Mouse (Mus musculus) adrenal gland, postnatal 36 days (tissue): ENCODE data around the gene Dhrs7b. TPM values are rescaled to one million over a fixed set of nuclear protein-coding genes. Genes with fewer than 3 reads are reported as not detected.
"Not testable (repeated sequence)": the region's sequence is repeated elsewhere in the genome, so short reads cannot be mapped to it uniquely, and the experiment has no call there.

Experiments used
- DNase-seq, 2 experiments: peaks; one replicate each; pipeline ENCODE4 v3.0.0; 2021; ENCODE audit warnings: mixed read lengths in 1 of 2
- total RNA-seq, 2 experiments: library from RNA; stranded (reverse); gene quantifications; 2 replicates each; pipeline ENCODE4 v1.2.3; 2021

The Dhrs7b gene
- total RNA-seq, 2 experiments from 2014 or later, result 50.0 to 51.1 TPM

DNA sequence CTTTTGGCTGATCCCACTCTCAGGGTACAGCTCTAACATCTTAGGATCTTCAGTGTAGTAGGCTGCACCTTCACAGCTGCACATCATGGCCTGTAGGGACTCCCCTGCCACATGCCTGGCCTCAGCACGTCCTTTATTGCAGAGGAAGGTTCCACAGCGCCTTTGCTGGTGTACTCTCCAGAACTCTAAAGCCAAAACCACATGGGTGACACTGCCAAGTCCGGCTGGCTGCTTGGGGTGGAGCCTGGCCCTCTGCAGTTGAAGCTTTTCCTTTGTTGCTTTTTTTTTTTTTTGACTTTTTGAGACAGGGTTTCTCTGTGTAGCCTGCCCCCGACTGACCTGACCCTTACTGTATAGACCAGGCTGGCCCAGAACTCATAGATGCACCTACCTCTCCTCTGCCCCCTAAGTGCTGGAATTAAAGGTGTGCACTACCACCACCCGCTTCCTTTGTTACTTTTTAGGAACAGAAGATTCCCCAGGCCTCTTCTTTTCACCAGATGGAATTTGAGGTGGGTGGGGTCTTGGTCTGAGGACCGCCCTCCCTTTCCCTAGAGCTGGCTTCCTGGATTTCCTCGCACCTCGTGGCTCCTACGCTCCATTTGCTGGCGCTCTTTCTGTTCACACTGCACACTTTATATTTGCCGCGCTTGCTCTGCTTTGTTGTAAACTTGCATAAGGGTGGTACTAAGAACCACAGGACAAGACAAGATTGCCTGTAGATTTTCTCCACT, 11.2 kb downstream of the Dhrs7b start:
- peak; percentile 53 to 59 for DNase-seq

DNA sequence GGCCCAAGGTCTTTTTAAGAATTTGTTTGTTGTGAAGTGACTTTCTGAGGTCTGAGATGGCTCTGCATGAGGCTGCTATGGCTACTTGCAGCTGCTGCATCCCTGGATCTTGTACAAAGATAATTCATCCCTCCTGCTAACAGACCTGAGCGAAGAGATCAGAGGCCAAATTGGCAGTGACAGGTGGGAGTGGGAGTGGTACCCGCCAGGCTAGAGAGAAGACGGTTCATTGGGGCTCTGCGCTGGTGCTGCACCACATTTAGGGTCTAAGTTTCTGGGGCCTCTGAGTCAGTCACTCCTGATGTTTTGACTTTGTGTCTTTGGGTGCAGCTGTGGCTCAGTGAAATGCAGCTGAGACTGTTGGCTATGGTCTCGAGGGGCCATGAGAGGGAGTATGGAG, 13.0 kb downstream of the Dhrs7b start:
- no peak for DNase-seq

- no peak for DNase-seq
Measured at GRCm38 (mm10) chr11:60845415-60845814, 15.0 kb downstream of the Dhrs7b start.

DNA sequence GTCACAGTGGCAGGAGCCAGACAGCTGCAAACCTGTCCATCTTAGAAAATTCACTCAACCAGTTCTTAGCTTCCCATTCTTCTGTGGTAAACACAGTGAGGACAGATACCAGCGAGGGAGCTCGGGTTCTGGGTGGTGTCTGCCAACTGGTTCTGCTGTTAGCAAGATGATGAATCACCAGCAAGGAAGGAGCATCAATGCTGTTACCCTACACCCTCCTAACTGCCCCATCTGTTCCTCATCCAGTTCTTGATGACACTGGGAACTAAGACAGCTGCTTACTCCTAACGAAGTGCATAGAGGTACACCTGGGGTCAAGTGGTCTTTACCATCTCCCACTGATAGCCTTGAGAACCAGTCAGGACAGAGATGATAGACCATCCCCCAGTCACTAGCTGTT, 26.2 kb downstream of the Dhrs7b start:
- no peak for DNase-seq

DNA sequence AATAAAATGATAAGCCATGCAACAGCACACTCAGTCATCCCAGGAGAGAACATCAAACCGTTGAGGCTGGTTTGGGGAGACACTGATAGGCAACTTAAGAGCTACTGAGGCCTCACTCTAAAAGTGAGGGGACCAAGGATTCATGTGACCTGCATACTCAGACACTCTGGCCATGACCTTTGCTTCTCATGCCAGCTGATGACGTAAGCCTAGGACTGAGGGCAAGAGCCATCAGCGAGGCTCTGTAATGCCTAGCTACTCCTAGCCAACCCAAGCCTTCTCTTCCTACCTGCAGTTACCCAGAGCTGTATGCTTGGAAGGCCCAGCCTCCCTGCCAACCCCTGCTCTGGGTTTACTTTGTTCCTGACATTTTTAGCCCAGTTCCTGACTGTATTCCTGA, 31.6 kb downstream of the Dhrs7b start:
- peak; percentile 64 to 76 for DNase-seq

DNA sequence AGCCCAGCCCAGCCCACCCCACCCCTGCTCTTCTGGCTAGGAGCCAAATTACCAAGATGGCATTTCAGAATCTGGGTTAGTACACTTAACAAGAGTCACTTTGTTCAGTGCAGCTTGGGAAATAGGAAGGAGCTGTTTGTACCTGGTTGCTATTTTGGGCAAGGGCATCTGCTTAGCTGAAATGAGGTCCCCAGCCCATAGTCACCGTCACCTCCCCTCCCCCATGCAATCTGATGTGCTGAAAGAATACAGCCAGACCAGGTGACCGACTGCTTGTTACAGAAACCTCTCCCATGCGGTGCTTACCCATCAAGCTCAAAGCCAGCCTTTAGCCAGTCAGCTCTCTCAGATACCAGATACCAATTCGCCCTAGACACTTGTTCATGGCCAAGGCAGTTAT, 32.8 kb downstream of the Dhrs7b start:
- DNase-seq, result peak in 1 of 2 experiments; percentile 36

GRCm38 (mm10) chr11:60864166-60864565, 33.7 kb downstream of the Dhrs7b start:
- no peak for DNase-seq

DNA sequence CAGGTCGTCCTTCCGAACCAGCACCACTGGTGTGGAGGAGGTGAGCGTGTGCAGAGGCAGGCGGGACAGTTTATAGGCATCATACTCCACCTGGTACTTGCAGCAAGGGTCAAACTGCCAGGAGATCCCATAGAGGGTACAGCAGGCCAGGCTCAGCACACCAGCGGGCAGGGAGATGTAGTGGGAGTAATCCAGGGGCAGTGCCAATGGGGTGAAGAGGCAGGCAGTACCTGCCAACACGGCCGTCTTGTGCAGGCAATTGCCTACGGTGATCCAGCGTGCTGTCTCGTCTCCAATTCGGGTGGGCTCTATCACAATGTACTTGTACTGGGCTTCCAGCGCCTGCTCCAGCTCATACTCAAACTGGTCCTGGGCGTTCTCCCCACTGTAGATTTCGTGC, 34.5 kb downstream of the Dhrs7b start:
- DNase-seq, result peak in 1 of 2 experiments; percentile 46

DNA sequence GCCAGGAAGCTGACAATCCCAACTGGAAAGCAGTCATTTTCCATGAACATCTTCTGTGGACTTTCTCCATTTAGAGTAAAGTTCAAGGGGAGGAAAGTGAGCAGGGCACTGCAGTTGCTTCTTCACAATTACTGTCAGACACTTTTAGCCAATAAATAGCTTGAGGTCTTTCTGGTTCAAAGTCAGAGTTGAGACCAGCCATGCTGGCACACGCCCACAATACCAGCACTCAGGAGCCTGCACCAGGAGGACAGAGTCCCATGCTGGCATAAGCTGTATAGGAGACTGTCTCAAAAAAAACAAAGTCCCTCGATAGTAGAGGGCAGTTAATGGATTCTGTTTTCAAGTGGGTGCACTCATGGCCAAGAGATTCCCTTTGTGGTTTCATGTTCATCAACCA, 35.6 kb downstream of the Dhrs7b start:
- DNase-seq, result no peak

DNA sequence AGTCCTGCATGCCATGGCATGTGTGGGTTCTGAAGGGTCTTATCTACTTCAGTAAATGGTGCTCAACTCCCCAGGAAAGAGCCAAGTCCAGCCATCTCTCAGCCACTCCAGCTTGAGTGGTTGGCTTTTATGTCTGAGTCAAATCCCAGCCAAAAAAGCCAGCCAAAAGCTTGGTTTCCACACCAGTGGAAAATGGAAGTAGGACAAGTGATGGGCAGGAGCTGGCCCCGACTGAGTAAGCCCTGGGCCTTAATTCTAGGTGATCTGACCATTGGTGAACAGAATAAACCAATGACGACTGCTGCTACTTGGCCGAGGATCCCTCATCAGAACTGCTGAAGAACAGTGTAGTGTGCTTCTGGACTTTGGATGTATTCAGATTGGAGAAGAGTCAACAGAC, 37.0 kb downstream of the Dhrs7b start:
- DNase-seq, result no peak

GRCm38 (mm10) chr11:60867904-60868303, 37.5 kb downstream of the Dhrs7b start:
- peak in 1 of 2 experiments; percentile 33 for DNase-seq

DNA sequence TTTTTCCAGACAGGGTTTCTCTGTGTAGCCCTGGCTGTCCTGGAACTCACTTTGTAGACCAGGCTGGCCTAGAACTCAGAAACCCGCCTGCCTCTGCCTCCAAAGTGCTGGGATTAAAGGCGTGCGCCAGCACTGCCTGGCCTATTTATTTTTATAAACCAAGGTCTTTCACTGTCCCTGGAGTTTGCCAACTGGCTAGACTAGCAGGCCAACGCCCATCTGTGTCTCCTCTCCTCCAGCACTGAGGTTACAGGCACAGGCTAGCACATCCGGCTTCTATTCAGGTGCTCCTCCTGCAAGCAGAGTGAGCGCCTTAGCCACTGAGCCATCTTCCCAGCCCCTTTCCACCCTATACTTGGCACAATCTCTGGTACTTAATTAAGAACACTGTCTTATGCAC, 39.0 kb downstream of the Dhrs7b start:
- DNase-seq, result peak in 1 of 2 experiments; percentile 51

DNA sequence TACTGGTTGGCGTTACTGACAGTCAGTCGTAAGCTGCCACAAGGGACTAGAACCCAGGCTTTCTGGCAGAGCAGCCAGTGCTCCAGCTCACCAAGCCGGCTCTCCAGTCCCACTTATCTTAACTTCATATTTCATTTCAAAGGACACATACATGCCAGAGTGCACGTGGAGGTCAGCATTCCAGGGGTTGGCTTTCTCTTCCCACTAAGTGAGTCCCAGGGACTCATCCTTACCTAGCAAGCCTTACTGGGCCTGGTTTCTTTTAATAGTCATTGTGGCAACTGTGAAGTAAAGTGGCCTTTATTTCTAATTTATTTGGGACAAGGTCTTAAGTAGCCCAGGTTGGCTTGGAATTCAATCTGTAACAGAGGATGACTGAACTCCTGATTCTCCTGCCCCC, 41.0 kb downstream of the Dhrs7b start:
- peak in 1 of 2 experiments; percentile 22 for DNase-seq

- DNase-seq, result no peak
Measured at GRCm38 (mm10) chr11:60873101-60873500, 42.7 kb downstream of the Dhrs7b start.

DNA sequence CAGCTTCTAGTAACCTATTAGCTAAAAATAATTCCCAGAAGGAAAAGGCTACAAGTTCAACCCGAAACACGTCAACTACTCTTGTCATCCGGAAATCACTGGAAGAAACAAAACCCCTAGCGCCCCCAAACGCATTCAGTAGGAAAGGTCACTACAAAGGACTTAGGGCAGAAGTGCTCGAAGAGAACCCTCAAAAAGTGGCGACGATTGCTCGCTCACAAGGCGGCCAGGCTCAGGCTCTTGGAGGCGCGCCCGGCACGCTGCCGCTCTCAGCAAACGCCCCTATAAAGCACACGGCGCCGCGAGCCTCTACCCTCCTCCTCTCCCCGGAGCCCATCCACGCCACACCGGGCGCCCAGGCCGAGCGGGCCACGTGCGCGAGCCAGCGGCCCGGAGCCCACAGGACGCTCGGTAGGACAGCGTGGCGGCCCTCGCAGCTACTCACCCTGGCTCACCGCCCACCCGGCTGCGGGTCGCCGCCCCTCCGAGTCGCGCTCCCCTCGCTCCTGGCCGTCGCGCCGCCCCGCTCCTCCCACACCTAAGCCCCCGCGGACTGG, 47.7 kb downstream of the Dhrs7b start:
- peak; percentile 62 to 70 for DNase-seq

DNA sequence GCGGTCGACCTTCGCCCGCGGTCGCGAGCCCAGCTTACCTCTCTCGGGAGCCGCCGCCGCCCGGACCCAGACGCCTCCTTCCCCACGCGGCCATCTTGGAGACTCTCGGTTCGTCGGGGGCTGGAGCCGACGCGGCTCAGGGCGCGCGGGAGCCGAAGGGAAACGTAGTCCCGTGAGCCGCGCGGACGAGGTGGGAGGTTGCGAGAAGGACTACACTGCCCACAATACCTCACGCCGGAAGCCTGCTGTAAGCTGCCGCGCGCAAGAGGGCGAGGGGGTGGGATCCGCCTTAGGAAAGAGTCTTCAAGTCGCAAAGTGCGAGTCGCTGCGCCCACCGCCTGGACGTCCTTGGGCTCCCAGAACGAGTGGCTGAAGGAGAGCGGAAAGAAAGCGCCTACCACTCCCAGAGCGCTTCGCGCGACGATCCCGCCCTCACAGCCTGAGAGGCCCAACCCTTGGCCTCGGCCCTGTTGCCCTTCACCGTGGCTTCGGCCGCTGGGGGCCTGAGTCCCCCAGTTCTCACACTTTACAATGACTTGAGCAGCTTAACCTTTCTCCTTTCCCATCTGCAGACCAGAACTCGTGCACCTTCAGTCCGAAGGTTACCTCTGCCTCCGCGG, 48.4 kb downstream of the Dhrs7b start, which contains the start of gene Tmem11:
TSS of gene Tmem11 (minus strand) at position 598 of the 620 bp plus-strand sequence.
- DNase-seq, result peak; percentile 96

DNA sequence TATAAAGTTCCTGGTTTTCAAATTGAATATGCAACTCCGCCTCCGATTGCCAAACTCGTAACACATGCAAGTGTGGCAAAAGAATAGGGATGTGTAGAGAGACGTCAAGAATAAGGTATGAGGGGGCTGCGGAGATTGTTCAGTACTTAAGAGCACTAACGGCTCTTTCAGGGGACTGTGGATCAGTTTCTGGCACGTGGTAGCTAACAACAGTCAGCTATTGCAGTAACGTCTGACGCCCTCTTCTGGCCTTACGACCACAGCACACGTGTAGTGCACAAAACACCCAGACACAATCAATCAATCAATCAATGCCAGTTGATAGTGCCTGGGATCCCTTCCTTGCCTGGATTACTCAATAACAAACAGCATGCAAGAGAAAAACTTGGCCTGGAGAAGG, 49.0 kb downstream of the Dhrs7b start:
- DNase-seq, result peak; percentile 38 to 64

DNA sequence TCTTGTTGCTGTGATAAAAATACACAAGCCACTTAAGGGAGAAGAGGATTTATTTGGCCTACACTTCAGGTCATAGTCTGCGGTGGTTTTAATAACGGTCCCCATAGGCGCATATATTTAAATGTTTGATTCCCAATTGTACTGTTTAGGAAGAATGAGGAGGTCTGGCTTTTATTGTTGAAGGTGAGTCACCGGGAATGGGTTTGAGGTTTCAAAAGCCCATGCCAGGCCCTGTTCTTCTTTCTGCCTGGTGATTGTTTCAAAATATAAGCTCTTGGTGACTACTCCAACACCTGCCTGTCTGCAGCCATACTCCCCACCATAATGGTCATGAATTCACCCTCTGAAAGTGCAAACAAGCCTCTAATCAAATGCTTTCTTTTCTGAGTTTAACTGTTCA, 50.1 kb downstream of the Dhrs7b start:
- no peak for DNase-seq

- DNase-seq, result no peak
Measured at GRCm38 (mm10) chr11:60882386-60882785, 52.0 kb downstream of the Dhrs7b start.

- not testable (repeated sequence) for DNase-seq
Measured at GRCm38 (mm10) chr11:60886986-60887385, 56.6 kb downstream of the Dhrs7b start.

DNA sequence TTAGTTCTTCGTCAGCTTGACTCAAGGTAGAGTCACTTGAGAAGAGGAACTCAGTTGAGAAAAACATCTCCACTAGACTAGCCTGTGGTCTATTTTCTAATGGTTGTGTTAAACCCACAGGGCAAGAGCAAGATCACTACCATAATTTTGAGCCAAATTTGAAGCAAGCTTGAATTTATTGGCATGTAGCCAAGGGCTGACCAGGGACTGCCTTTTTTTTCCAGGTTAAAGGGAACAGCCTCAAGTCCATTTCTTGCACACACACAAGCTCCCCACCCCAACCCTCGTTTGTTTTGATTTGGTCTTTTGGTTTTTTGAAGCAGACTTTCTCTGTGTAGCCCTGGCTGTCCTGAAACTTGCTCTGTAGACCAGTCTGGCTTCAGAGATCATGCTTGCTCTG, 59.4 kb downstream of the Dhrs7b start:
- no peak for DNase-seq

DNA sequence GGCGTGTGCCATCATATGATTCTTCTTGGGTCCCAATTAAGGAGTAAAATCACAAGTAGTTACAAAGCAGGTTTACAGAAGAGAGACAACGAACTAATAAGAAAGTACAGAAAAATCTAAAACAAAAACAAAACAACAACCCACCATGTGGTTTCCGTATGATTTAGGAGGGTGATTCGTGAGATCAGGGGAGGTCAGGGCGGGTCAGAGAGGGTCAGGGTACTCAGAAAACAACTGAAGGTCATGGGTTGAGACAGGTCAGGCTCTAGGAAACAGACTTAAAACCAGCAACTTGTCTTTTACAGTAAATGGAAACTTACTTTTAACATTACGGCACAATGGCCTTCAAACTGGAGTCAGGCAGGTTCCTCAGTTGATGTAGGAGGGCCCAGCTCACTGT, 59.9 kb downstream of the Dhrs7b start:
- no peak for DNase-seq

GRCm38 (mm10) chr11:60890744-60891143, 60.3 kb downstream of the Dhrs7b start:
- DNase-seq, result no peak

DNA sequence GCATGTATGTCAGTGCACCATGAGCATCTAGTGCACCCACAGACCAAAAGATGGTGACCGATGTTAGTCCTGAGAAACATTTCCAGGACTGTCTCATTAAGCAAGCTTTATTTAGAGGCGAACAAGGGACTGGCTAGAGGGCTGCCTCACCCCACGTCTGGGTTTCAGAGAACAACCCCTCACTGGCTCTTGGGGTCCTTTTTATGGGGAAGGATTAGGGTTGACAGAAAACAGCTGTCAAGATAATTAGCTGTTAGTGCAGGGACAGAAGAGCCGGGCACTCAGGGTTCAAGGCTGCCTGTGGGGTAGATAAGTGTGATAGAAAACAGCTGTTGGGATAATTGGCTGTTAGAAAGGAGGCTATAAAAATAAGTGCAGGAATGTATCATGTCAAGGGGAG, 65.5 kb downstream of the Dhrs7b start:
- no peak for DNase-seq
